Mouse (Mus musculus) spleen, adult 2 months (tissue): ENCODE results near the gene Arf3.
A peak's percentile ranks its signal among the peaks of the same experiment; 100 is the strongest.

ENCODE experiments used
- CTCF ChIP-seq: fragments of 200-500 bp; IDR thresholded peaks from 2 replicates; pipeline ENCODE4 v1.5.1; 2011; ENCODE audit warnings: mild to moderate bottlenecking, inconsistent platforms; ENCODE audit not compliant: insufficient read depth, insufficient read length, insufficient replicate concordance; ENCODE audit errors: extremely low read depth
- POLR2A ChIP-seq: fragments of 200-500 bp; IDR thresholded peaks from 2 replicates; pipeline ENCODE4 v1.6.1; 2011; ENCODE audit warnings: low read depth, low read length, inconsistent platforms

GRCm38 (mm10) chr15:98789661-98790535, 26.9 kb upstream of the Arf3 start, which contains the start of gene Wnt1:
- TF ChIP-seq POLR2A (no peak), CTCF (peak; percentile 48; the same call in 1 of the 2 replicates)
